Mouse (Mus musculus) heart, postnatal 10 days (tissue): ENCODE measurements around the gene Kcnk5. TPM values are rescaled to one million over a fixed set of nuclear protein-coding genes. Genes with fewer than 3 reads are reported as not detected.

Experiments used
- DNase-seq, 2 experiments: peaks; one replicate each; pipeline ENCODE4 v3.0.0; 2021
- intact Hi-C: fragments of 180-260 bp; cut with DNase I; formaldehyde crosslinking; loops from one replicate; pipeline ENCODE4 v1.15.1; 2025
- total RNA-seq, 2 experiments: library from RNA; stranded (reverse); gene quantifications; 2 replicates each; pipeline ENCODE4 v1.2.3; 2021

Gene Kcnk5
- 1 to 10 TPM; 1.1 to 1.4 TPM for total RNA-seq

DNA sequence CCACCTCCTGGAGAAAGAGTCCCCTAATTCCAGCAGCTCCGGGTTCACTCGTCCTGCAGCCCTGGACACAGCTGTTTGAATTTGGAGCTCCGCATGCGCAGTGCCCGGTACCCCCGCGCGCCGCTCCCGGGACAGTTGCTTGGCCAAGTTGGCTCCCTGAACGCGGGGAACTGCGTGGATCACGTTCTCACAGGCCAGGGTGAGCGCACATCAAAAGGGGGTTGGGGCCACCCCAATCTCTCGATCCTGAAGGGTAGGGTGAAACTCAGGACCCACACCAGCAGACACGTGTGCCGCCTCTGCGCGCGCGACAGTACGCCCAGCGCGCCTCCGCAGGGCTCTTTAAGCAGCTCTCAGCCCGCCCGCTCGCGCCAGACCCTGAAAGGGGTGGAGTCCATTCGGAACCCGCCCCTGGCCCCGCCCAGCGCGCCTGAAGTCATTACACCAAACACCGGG, at the start of gene Kcnk5:
Gene Kcnk5 (minus strand): TSS at position 344 of the 456 bp plus-strand sequence.
- intact Hi-C loops: loop anchor here (5.0 kb wide), 1 partner anchor 64 kb away; no protein-coding TSS in a partner anchor
- peak; percentile 88 to 90 for DNase-seq

DNA sequence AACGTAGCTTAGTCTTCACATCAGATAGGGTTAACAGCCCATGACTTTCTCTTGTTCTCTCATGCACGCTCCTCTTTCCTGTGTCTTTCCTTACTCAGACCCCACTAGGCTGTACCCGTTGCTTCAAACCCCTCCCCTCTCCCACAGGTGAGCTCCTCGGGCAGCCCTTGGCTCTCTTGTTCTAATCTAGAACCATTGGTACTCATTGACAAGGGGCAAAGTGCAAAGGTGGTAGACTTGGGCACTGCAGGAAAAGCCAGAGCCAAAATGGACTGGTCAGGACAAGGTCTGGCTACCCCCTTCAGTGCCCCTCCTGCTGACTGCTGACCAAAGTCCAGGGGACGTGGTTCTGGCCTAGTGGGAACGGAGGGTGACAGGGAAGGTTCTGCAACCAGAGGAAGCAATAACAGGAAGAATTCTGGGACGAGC, 48.5 kb upstream of the Kcnk5 start:
- intact Hi-C loops: loop anchor here (10.0 kb wide), 1 partner anchor 365 kb away; no protein-coding TSS in a partner anchor
- DNase-seq: no peak

DNA sequence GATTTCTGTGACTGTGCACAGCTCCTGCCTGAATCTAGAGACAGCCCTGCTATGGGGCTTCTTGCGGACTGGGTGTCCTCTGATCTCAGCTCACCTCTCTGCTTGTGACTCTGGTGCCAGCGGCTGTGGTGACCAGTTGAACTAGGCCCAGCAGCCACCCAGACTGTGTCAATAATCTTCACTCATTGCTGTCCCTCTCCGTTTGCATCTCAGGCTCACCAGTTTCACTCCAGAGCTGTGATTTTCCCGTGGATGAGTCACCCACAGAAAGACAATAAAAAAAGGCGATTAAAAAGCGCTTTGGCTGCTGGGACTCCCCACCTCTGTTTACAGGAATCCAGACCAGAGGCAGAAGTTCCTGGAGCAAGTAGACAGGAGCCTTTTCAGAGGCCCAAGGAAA, 47.8 kb upstream of the Kcnk5 start:
- intact Hi-C loops: no loop called here
- no peak for DNase-seq

DNA sequence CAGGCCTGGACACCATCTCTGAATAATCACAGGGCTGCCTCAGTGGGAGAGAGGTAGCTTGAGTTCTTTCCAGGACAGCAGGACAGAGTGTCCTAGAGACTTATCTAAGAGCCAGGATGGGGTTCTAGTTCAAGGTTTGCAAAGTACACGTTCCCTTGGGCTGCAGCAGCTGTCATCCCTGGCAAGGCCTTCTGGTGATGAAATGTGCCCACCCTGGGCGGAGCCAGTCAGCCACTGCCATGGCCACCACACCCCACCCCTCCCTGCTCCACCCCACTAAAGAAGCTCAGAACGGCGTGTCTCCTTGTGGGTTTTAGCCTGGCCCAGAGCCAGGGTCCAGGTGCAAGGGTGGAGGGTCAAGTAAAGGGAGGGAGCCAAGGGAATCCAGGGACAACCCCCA, 46.7 kb upstream of the Kcnk5 start:
- DNase-seq: no peak
- intact Hi-C loops: no loop called here

DNA sequence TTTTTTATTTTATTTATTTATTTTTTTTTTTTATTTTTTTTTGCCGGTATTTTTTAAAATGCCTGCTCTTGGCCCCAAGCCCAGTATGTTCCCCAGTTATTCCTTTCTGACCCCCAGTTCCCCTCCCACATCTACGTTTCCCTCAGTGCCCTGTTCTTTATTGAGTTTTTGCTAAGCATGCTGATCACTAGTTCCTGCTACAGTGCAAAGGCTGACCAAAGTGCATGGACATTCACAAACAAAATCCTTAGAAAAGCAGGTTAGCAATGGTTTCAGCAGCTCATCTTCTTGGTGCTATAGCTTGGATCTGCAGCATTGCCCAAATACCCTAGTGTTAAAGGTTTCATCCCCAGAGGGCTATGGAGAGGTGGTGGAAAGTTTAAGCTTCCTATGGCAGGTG, 45.4 kb upstream of the Kcnk5 start:
- intact Hi-C loops: no loop called here
- DNase-seq: no peak

DNA sequence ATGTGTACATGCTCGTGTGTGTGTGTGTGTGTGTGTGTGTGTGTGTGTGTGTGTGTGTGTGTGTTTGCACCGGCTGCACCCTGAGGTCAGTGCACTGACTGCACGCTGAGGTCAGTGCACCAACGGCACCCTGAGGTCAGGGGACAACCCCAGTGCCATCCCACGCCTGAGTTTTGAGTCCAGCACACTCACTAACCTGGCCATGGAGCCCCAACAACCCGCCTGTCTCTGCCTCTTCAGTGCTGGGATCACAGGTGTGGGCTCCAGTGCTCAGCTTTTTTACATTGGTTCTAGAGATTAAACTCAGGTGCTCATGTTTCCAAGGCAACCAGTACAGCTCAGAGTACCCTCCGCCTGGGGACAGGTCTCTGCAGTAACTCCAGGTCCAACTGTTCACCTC, 44.9 kb upstream of the Kcnk5 start:
- DNase-seq: no peak
- intact Hi-C loops: no loop called here

DNA sequence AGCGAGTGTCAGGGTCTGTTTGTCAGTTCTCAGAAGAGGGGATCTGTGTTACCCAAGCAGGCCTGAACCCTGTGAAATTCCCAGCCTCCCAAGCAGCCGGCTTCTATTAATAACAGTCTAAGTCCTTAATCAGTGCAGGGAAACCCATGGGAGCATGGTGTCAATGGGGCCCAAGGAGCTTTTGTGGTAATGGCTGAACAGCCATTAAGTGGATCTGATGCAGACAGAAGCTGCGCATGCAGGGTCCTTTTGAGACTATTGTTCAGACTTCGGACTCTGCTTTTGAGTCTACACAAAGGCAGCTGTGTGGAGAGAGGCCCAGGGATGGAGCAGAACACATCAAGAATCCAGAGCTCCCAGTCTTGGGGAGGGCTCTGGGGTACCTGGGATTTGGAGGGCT, 43.9 kb upstream of the Kcnk5 start:
- DNase-seq: no peak
- intact Hi-C loops: no loop called here

DNA sequence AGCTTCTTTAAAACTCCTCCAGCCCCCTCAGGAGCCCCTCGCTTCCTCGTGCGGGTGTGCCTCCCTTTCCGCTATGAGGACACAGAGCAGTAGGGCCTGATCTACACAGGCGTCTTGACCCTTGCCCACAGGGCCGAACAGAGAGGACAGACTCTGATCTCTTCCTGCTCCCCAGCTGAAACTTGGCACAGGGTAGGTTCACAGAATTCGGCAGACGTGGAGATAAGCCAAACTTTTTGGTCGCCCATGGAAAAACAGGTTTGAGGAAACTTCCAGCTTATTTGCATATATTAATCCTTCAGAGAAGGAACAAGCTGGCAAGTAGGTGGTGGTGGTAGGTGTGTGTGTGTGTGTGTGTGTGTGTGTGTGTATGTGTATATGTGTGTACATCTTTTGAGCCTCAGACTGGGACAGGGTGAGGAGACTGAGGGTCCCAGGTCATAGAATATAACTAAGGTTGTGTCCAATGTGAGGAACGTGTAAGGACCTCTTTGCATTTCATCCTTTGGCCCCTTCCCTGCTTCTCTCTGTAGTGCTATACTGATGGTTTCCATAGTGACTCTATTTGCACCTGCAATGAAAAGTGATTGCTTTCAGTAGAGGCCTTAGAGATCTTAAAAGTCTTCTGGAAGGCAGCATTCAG, 43.1 kb upstream of the Kcnk5 start:
- DNase-seq: no peak
- intact Hi-C loops: no loop called here

DNA sequence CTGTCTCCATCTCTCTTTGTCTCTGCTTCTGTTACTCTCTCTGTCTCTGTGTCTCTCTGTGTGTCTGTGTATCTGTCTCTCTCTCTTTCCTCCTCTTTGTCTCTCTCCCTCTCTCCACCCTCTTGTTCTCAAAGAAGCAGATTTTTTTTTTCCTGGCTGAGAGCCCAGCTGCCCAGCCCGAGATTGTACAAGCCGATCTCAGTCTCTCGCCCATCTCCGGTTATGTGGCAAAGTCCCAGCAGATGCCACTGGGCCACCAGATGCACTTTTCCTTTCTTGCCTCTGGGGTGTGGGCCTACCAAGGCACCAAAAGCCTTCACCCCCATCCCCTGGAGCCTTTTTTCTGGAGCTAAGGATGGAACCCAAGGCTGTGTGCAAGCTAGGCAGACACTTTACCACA, 42.6 kb upstream of the Kcnk5 start:
- no peak for DNase-seq
- intact Hi-C loops: no loop called here

DNA sequence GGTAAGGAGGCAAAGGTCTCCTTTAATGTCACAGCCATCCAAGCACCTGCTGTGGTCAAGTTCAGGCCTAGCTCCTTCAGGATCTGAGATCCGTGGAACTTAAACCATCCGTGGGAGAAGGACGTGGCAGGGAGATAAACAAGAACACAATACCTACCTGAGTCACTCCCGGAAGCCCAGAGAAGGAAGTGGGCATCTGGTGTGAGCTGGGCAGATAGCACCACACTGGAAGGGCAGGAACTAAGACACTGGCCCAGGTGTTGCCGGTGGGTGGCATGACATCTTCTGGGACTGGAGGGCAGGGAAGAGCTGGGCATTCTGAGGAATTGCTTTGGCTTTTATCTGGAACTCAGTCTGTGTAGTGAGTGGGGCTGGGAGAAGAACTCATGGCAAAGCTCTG, 41.6 kb upstream of the Kcnk5 start:
- no peak for DNase-seq
- intact Hi-C loops: no loop called here

DNA sequence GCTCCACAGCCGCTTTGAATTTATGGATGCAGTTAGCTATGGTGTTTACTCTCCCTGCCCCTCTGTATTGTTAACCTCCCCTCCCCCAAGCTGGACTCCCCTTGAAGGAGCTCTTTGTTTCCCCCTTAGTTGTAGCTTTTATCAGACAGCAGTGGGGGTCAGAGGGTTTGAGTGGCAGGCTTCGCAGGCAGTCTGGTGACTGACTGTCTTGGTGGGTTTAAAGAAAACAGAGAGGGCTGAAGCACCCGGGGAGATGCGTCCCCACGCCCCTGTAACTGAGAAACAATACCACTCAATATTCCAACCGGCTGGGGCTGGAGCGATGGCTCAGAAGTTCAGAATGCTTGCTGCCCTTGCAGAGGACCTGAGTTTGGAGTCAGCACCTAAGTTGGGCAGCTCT, 39.5 kb upstream of the Kcnk5 start:
- intact Hi-C loops: no loop called here
- DNase-seq: no peak

DNA sequence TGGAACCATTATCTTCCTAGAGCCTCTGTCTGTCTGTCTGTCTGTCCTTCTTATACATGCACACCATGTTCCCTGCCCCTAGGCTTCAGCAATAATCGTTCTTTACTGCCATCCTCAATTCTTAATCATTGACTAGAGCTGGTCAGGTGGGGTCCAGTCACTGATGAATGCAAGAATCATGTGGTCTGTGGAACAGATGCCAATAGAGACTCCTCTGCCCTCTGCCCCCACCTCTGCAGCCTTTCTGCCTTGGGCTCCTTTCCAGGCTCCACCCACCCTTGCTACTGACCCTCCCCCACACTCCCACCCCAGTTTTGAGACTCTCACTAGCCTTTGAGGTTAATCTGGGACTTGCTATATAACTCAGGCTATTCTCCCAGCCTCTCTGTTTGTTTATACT, 38.2 kb upstream of the Kcnk5 start:
- intact Hi-C loops: no loop called here
- no peak for DNase-seq

DNA sequence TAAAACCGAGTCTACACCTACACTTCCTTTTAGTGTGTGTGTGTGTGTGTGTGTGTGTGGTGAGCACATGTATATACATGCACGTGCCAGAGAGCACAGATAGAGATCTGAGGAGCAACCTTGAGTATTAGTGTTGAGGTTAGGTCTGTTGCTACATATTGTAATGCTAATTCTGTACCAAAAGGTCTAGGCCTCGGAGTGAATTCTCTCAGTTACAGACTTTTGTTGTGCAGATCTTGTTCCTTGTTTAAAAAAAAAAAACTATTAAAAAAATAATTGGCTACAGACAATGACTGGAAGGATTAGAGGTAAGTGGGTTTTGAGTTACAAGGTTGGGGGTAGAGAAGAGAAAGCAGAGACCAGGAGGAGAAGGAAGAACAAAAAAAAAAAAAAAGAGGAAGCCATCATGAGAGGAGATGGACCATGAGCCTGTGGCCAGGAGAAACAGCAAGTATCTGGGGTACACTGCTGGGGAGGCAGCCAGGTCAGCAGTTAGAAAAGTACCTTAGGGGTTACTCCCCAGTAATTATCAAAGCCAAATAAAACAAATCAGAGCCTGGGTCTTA, 35.8 kb upstream of the Kcnk5 start:
- no peak for DNase-seq
- intact Hi-C loops: no loop called here

DNA sequence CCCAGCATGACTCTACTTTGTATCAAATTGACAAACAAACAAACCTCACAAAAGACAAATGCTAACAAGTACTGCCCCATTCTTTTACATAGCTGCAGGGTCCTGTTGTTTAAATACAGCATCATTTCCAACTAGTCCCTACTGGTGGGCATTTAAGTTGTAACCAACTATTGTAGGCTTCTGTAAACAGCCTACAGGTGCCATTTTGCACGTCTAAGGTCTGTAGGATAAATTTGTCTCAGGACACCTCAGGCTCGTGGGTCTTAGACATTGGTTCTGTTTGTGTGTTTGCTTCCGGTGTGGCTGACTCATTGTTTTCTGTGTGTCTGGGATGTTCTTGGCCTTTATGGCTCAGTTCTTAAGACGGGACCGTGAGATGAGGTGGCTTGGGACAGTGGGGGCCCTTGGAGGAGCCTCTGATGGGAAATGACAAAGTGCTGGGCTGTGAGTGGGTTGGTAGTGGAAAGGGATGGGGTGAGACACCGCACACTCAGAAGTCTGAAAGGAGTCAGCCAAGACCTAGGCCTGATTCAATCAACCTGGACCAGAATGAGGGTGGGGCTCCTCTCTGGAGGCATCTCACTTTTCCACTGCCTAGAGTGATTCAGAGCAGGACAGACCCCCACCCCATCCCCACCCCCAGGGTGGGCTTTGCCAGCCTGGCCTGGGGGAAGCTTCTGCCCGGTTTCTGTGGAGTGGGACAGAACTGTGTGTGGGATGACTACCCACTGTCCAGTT, 35.1 kb upstream of the Kcnk5 start:
- intact Hi-C loops: no loop called here
- no peak for DNase-seq

DNA sequence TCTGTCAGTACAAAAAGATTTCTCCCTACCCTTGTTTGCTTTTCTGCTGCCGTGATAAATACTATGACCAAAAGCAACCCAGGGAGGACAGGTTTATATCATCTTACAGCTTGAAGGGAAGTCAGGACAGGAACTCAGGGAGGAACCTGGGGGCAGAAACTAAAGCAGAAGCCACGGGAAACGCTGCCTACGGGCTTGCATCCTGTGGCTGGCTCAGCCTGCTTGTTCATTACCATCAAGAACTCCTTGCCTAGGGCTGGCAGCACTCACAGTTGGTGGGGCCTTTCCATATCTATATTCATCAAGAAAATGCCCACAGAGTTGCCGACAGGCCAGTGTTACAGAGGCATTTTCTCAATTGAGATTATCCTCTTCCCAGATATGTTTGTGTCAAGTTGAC, 34.2 kb upstream of the Kcnk5 start:
- intact Hi-C loops: no loop called here
- no peak for DNase-seq

DNA sequence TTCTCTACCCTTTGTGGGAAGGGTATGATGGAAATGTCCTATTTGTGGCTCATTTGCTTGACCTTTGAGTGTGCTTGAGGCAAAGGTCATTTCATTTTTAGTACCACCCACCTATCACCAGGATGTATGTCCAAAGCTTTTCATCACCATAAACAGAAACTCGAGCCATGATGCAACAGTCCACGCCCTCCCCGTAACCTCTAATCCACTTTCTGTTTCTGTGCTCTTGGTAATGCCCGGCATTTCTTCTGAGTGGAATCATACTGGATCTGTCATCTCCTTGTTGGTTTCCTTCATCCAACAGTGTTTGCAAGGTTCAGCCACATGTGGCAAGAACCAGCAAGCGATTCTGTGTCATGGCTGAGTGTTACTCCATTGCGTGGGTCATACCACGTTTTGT, 32.5 kb upstream of the Kcnk5 start:
- intact Hi-C loops: no loop called here
- DNase-seq: no peak

DNA sequence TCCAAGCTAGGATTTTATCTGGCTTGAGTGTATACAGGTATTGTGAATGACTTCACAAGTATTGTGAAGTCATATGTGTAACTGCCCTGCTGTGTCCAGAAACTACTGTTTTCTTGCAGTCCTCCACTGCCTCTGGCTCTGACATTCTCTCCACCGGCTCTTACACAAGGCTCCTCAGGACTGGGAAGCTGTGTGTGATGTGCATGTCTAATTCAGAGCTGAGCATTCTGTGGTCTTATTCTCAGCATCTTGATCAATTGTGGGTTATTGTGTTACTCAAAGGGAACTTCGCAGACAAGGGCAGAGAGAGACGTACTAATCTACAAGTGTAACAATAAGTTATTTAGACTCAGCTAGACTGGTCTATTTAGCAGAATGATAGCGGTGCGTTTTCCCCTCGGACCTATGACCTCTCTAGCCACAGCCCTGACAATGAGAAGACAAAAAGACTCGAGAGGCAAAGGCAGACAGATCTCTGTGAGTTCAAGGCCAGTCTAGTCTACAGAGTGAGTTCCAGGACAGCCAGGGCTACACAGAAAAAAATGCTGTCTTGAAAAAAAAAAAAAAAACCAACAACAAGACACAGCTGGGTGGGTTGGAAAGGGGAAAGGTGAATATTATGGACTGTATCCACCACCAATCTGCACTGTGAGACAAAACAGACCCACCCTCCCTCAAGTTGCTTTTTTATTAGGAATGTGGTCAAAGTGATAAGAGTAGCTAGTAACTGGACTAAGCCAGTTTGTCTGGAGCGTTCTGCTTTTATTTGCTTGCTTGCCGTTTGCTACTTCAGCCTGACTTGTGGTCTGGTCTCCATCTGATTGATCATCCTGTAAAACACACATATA, 30.4 kb upstream of the Kcnk5 start:
- no peak for DNase-seq
- intact Hi-C loops: no loop called here

DNA sequence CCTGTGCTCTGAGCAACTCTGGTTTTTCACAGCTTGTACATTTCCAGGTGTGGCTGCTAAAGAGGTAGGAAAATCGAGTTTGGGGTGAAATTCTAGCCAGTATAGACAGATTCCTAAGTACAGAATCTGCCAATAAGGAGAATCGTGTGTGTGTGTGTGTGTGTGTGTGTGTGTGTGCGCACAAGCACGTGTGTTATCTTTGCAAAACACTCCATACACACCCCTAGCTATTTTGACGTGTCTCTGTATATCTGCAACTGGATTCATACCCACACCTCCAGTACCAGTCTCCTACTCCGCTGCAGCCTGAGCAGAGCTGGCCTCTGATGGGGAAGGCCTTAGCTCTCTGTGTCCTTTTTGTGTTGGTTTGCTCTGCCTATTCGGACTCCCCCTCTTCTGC, 28.3 kb upstream of the Kcnk5 start:
- DNase-seq: no peak
- intact Hi-C loops: no loop called here

DNA sequence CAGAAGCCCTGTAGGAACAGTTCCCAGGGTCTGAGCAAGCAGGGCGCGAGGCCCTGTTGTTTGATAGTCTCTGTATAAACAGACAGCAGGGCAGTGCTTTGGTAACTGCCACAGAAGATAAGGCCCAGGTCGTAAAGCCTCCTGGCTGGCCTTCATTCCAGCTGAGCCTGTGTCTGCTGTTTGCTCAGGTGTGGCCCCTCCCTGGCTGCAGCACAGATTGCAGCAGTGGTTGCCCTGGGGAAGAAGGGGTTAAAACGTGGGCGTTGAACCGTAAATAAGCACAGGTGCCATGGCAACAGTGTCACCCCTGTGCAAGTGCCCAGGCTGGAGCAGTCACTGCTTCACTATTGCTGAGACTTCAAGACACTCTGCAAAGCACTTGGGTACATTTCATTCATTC, 26.8 kb upstream of the Kcnk5 start:
- DNase-seq: no peak
- intact Hi-C loops: no loop called here

DNA sequence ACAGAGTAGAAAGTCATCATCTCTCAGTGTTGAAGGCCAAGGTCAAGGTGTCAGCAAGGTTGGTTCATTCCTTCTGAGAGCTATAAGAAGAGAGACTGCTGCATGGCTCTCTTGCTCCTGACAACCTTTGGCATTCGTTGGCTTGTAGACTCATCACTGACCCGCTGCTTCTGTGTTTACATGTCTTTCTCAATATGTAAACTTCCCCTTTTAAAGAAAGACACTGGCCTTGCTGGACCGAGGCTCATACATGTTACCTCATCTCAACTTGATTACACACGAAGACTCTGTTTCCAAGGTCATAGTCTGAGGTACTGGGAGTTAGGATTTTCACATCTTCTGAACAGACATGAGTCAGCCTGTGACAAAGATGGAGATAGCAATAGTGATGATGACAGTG, 24.1 kb upstream of the Kcnk5 start:
- no peak for DNase-seq
- intact Hi-C loops: no loop called here

DNA sequence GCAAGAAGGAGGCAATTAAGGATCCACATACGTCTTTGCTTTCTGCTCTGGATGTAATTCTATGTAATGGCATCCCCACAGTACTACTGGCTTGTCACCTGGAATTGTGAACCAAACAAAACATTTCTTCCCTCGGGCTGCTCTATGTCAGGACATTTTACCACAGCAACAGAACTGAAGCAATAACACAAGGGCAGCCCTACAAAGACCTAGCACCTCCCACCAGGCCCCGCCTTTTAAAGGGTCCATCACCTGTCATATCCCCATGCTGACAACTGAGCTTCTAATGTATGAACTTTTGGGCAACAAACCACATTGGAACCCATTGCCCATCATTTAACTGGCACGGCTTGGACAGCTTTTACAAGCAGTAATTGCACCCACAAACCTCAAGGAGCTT, 21.7 kb upstream of the Kcnk5 start:
- DNase-seq: no peak
- intact Hi-C loops: no loop called here
